Mouse (Mus musculus) hindbrain, embryonic 13.5 days (tissue): ENCODE data around the gene Mphosph10. TPM values are rescaled to one million over a fixed set of nuclear protein-coding genes. Genes with fewer than 3 reads are reported as not detected.
A peak's percentile ranks its signal among the peaks of the same experiment; 100 is the strongest.

ENCODE experiments used
- ATAC-seq: fragments of 200-750 bp; cut with Nextera tagmentation; 2 replicates; pipeline ENCODE4 v1.8.0; 2017; ENCODE audit warnings: moderate TSS enrichment; ENCODE audit not compliant: low FRiP score
- H3K27ac ChIP-seq: fragments of 300-500 bp; sonication (generic); 2 replicates; pipeline ENCODE4 v1.5.1; 2015; ENCODE audit warnings: inconsistent platforms, mild to moderate bottlenecking, moderate library complexity
- H3K27me3 ChIP-seq: fragments of 300-500 bp; sonication (generic); 2 replicates; pipeline ENCODE4 v1.6.1; 2015; ENCODE audit warnings: mild to moderate bottlenecking, inconsistent platforms
- H3K36me3 ChIP-seq: fragments of 300-500 bp; sonication (generic); 2 replicates; pipeline ENCODE4 v1.6.1; 2015; ENCODE audit warnings: mild to moderate bottlenecking, inconsistent platforms
- H3K4me1 ChIP-seq: fragments of 300-500 bp; sonication (generic); replicated peaks from 2 replicates; pipeline ENCODE4 v1.6.1; 2015; ENCODE audit warnings: inconsistent platforms
- H3K4me2 ChIP-seq: fragments of 300-500 bp; sonication (generic); 2 replicates; pipeline ENCODE4 v1.6.1; 2015; ENCODE audit warnings: inconsistent platforms, mild to moderate bottlenecking, moderate library complexity
- H3K4me3 ChIP-seq: fragments of 300-500 bp; sonication (generic); 2 replicates; pipeline ENCODE4 v1.5.1; 2015; ENCODE audit warnings: mild to moderate bottlenecking, inconsistent platforms
- H3K9ac ChIP-seq: fragments of 300-500 bp; sonication (generic); 2 replicates; pipeline ENCODE4 v1.6.1; 2015; ENCODE audit warnings: mild to moderate bottlenecking, inconsistent platforms
- H3K9me3 ChIP-seq: fragments of 300-500 bp; sonication (generic); 2 replicates; pipeline ENCODE4 v1.6.1; 2016; ENCODE audit warnings: inconsistent platforms
- WGBS: fragments of 180-500 bp; shearing (Covaris S2); methylation state at CpG from one replicate; pipeline ENCODE4 v1.1.7; 2015; 5-methylcytosine and 5-hydroxymethylcytosine counted together
- polyA plus RNA-seq: library from polyadenylated mRNA; unstranded; fragments of >200 nt; fragmentation: Nextera tagmentation; extraction: Ambion mirVana; gene quantifications from 2 replicates; pipeline ENCODE4 v1.2.1, GENCODE M21; 2015

Mphosph10 gene
- polyA plus RNA-seq, 1 experiment from 2014 or later, result 27.9 TPM

DNA sequence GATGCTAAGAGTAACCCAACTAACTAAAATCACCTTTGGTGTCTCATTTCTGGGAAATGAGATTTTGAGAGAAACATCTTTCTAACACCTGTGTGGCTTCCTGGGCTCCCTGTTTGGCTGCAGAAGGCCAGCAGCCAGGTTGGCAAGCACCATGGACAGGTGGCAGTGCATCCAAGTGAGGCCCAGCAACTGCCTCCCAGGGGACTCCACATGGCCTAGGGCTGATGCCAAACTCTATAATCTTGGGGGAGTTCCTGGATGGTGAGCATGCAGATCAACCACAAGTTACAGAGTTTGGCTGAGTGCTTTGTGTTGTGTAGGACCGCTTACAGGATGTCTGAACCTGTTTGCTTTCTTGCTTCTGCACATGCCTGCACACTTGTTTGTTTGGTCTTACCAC is 59.4 kb downstream of the Mphosph10 start:
- H3K4me3 ChIP-seq, result no peak overlapping the region
- H3K4me2 ChIP-seq, result no peak overlapping the region
- no peaks in the 10 kb centered on the region for H3K4me1 ChIP-seq
- peaks cover 74% of the 10 kb centered on the region for H3K36me3 ChIP-seq
- H3K27me3 ChIP-seq, result no peaks in the 10 kb centered on the region
- no peak overlapping the region for H3K27ac ChIP-seq
- WGBS, result 96% methylated on average over 1 of the region's 1 CpGs
- H3K9me3 ChIP-seq, result no peaks in the 10 kb centered on the region
- no peak overlapping the region for H3K9ac ChIP-seq
- ATAC-seq, result no peak

DNA sequence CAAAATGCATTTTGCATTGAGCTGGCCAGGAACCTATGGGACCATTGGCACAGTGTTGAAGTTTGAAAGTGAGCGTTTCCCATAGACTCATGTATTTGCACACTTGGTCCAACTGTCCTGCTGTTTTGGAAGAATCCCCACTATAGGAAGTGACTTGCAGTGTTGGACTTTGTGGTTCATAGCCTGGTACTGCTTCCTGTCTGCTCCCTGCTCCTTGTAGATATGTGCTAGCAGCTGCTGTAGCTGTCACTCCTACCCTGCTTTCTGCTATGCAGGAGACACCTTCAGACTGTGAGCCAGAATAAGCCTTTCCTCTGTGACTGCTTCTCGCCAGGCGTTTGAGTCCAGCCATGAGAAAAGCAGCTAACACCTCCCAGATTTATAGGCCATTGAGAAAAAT is 60.8 kb downstream of the Mphosph10 start:
- Histone ChIP-seq H3K4me3 (no peak overlapping the region), H3K36me3 (peaks cover 64% of the 10 kb centered on the region), H3K4me2 (no peak overlapping the region), H3K27ac (no peak overlapping the region), H3K9ac (no peak overlapping the region), H3K4me1 (no peaks in the 10 kb centered on the region), H3K27me3 (no peaks in the 10 kb centered on the region), H3K9me3 (no peaks in the 10 kb centered on the region)
- no peak for ATAC-seq
- WGBS, result 88% methylated on average over 3 of the region's 3 CpGs

GRCm38 (mm10) chr7:64327486-64327885 is 64.6 kb downstream of the Mphosph10 start:
- no peaks in the 10 kb centered on the region for H3K27me3 ChIP-seq
- WGBS, result 86% methylated on average over 4 of the region's 4 CpGs
- peaks cover 33% of the 10 kb centered on the region for H3K36me3 ChIP-seq
- no peak for ATAC-seq
- no peaks in the 10 kb centered on the region for H3K9me3 ChIP-seq
- no peak overlapping the region for H3K27ac ChIP-seq
- H3K9ac ChIP-seq, result no peak overlapping the region
- no peak overlapping the region for H3K4me3 ChIP-seq
- no peaks in the 10 kb centered on the region for H3K4me1 ChIP-seq
- H3K4me2 ChIP-seq, result no peak overlapping the region

GRCm38 (mm10) chr7:64326892-64327291 is 65.2 kb downstream of the Mphosph10 start:
- Histone ChIP-seq H3K4me2 (no peak overlapping the region), H3K27ac (no peak overlapping the region), H3K4me1 (no peaks in the 10 kb centered on the region), H3K27me3 (no peaks in the 10 kb centered on the region), H3K9me3 (no peaks in the 10 kb centered on the region), H3K36me3 (peaks cover 32% of the 10 kb centered on the region), H3K9ac (no peak overlapping the region), H3K4me3 (no peak overlapping the region)
- peak; percentile 63 for ATAC-seq
- 13% methylated on average over 1 of the region's 1 CpGs for WGBS

Other genes with a start within 250 kb of the Mphosph10 start
- 0.26 and 0.66 TPM in 2 replicates for gene Trpm1, start 238.4 kb downstream of the Mphosph10 start, polyA plus RNA-seq
- gene Mtmr10, start 104.6 kb downstream of the Mphosph10 start, polyA plus RNA-seq, result 10.7 and 11.2 TPM in 2 replicates
- 7.8 and 9.1 TPM in 2 replicates for gene Fan1, start 18.2 kb downstream of the Mphosph10 start, polyA plus RNA-seq
- 41.8 and 53.3 TPM in 2 replicates for gene Mcee, start 339 bp upstream of the Mphosph10 start, polyA plus RNA-seq
- 152 and 154 TPM in 2 replicates for gene Apba2, start 109.4 kb upstream of the Mphosph10 start, polyA plus RNA-seq